Mouse (Mus musculus) kidney, adult 11 months (tissue): Measurements from ENCODE around the gene Hist2h4.
"Not testable (repeated sequence)": the region's sequence is repeated elsewhere in the genome, so short reads cannot be mapped to it uniquely, and the experiment has no call there.

ENCODE experiments used
- DNase-seq: peaks from one replicate; pipeline ENCODE4 v3.0.0; 2022

The Hist2h4 gene

DNA sequence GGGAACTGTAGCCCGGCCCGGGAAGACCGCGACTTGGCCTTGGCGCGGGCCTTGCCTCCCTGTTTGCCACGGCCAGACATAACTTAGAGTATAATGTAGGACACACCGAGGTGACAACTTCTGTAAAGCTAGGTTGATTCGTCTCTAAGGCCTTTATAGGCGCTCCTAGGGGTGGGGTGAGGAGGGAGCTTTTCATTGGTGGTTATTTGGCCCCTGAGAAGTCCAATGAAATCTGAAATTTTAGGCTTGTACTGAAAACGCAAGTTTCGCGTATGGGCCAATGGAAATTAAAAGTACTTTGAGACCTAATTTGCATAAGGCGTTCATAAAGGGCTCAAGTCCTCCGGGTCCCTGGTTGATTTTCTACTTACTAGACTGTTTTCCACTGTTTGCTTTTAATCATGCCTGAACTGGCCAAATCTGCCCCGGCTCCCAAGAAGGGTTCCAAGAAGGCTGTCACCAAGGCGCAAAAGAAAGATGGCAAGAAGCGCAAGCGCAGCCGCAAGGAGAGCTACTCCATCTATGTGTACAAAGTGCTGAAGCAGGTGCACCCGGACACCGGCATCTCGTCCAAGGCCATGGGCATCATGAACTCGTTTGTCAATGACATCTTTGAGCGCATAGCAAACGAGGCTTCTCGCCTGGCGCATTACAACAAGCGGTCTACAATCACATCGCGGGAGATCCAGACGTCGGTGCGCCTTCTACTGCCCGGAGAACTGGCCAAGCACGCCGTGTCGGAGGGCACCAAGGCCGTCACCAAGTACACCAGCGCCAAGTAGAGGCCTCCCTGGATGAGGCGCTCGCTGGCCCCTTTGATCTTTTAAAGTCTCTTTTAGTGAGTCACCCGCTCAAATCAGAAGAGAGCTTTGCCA lies 42.1 kb downstream of the Hist2h4 start, which contains the start of the genes Hist2h2ac and Hist2h2be:
Gene Hist2h2ac, minus strand, starts transcription at position 116 of the 875 bp plus-strand sequence.
Gene Hist2h2be, plus strand, starts transcription at position 355 of the 875 bp plus-strand sequence.
- DNase-seq = peak; percentile 93

GRCm38 (mm10) chr3:96220131-96220764 lies 42.9 kb downstream of the Hist2h4 start:
- not testable (repeated sequence) for DNase-seq

GRCm38 (mm10) chr3:96219661-96220130 lies 43.4 kb downstream of the Hist2h4 start, which contains the start of the genes Bola1 and Hist2h2ab:
TSS of gene Bola1 (minus strand) at chr3:96219709.
TSS of gene Hist2h2ab (plus strand) at chr3:96219865.
- DNase-seq = peak; percentile 83

- peak; percentile 37 for DNase-seq
Observed at GRCm38 (mm10) chr3:96219191-96219641, 43.9 kb downstream of the Hist2h4 start.
